Mouse (Mus musculus): Measurements from ENCODE around the gene Creb5. TPM values are rescaled to one million over a fixed set of nuclear protein-coding genes. Genes with fewer than 3 reads are reported as not detected.

The Creb5 gene
- total and polyA plus RNA-seq, 3 experiments: 3.5 to 8.4 (median 6.1) TPM

- 0 out of 2 replicates have a peak, but pooled peaks cover 1% of the 10 kb centered on the region for H3K4me1 ChIP-seq (ENCODE audit: control insufficient read depth, insufficient read depth, low read length)
- no peaks in the 10 kb centered on the region for H3K27me3 ChIP-seq (ENCODE audit: control insufficient read depth, insufficient read depth, low read length)
- H3K79me2 ChIP-seq (replicated peaks; ENCODE audit: control insufficient read depth, insufficient read depth, low read length): no peaks in the 10 kb centered on the region; the same call in 1 of the 2 replicates
- WGBS: 21% methylated on average over 6 of the region's 6 CpGs
- no peaks in the 10 kb centered on the region for H3K36me3 ChIP-seq (ENCODE audit: control insufficient read depth, insufficient read depth, low read length)
- no peak overlapping the region for H3K4me3 ChIP-seq
- H3K9ac ChIP-seq (ENCODE audit: low read depth, low read length): no peak overlapping the region
- intact Hi-C loops (cut with DNase I): no loop called here
- H3K27ac ChIP-seq: no peak overlapping the region
- no peak for DNase-seq
- TF ChIP-seq CTCF (IDR thresholded peaks at IDR 0.05) (no peak), EP300 (IDR thresholded peaks at IDR 0.05; ENCODE audit: insufficient read depth, low read depth, low read length) (no peak), POLR2A (IDR thresholded peaks at IDR 0.05; ENCODE audit: insufficient read depth, low read depth, low read length) (no peak)
These were observed 21.6 kb downstream of the Creb5 start for GRCm38 (mm10) chr6:53308684-53309083.

- H3K9ac ChIP-seq (ENCODE audit: low read depth, low read length): no peak overlapping the region
- intact Hi-C loops (cut with DNase I): no loop called here
- no peaks in the 10 kb centered on the region for H3K4me1 ChIP-seq (ENCODE audit: control insufficient read depth, insufficient read depth, low read length)
- H3K27me3 ChIP-seq (ENCODE audit: control insufficient read depth, insufficient read depth, low read length): no peaks in the 10 kb centered on the region
- no peak for DNase-seq
- TF ChIP-seq CTCF (IDR thresholded peaks at IDR 0.05): no peak
- TF ChIP-seq POLR2A (IDR thresholded peaks at IDR 0.05; ENCODE audit: insufficient read depth, low read depth, low read length): no peak
- no peak overlapping the region for H3K27ac ChIP-seq
- H3K36me3 ChIP-seq (ENCODE audit: control insufficient read depth, insufficient read depth, low read length): no peaks in the 10 kb centered on the region
- H3K4me3 ChIP-seq: no peak overlapping the region
- H3K79me2 ChIP-seq (replicated peaks; ENCODE audit: control insufficient read depth, insufficient read depth, low read length): no peaks in the 10 kb centered on the region
- WGBS: 67% methylated on average over 6 of the region's 6 CpGs
These were observed 26.5 kb downstream of the Creb5 start for GRCm38 (mm10) chr6:53313604-53314003.

GRCm38 (mm10) chr6:53314126-53314525 lies 27.1 kb downstream of the Creb5 start:
- no peak for DNase-seq
- intact Hi-C loops (cut with DNase I): no loop called here
- Histone ChIP-seq H3K27ac (no peak overlapping the region), H3K9ac (ENCODE audit: low read depth, low read length) (no peak overlapping the region), H3K4me3 (no peak overlapping the region), H3K4me1 (ENCODE audit: control insufficient read depth, insufficient read depth, low read length) (peaks cover under 1% of the 10 kb centered on the region; the same call in 1 of the 2 replicates), H3K79me2 (replicated peaks; ENCODE audit: control insufficient read depth, insufficient read depth, low read length) (no peaks in the 10 kb centered on the region), H3K36me3 (ENCODE audit: control insufficient read depth, insufficient read depth, low read length) (no peaks in the 10 kb centered on the region), H3K27me3 (ENCODE audit: control insufficient read depth, insufficient read depth, low read length) (no peaks in the 10 kb centered on the region)
- WGBS: 85% methylated on average over 10 of the region's 10 CpGs
- TF ChIP-seq POLR2A (IDR thresholded peaks at IDR 0.05; ENCODE audit: insufficient read depth, low read depth, low read length) (no peak), CTCF (IDR thresholded peaks at IDR 0.05) (no peak), EP300 (IDR thresholded peaks at IDR 0.05; ENCODE audit: insufficient read depth, low read depth, low read length) (no peak)

GRCm38 (mm10) chr6:53319543-53320325 lies 32.7 kb downstream of the Creb5 start:
- peak; percentile 56 to 61 for DNase-seq
- Histone ChIP-seq H3K79me2 (replicated peaks; ENCODE audit: control insufficient read depth, insufficient read depth, low read length) (no peaks in the 10 kb centered on the region), H3K27ac (peak overlapping the region; percentile 38; the same call in 1 of the 2 replicates), H3K4me1 (ENCODE audit: control insufficient read depth, insufficient read depth, low read length) (peaks cover 5% of the 10 kb centered on the region), H3K9ac (ENCODE audit: low read depth, low read length) (no peak overlapping the region), H3K27me3 (ENCODE audit: control insufficient read depth, insufficient read depth, low read length) (no peaks in the 10 kb centered on the region), H3K4me3 (no peak overlapping the region), H3K36me3 (ENCODE audit: control insufficient read depth, insufficient read depth, low read length) (no peaks in the 10 kb centered on the region)
- 63% methylated on average over 17 of the region's 17 CpGs for WGBS
- TF ChIP-seq POLR2A (IDR thresholded peaks at IDR 0.05; ENCODE audit: insufficient read depth, low read depth, low read length) (no peak), CTCF (IDR thresholded peaks at IDR 0.05) (peak; percentile 33), EP300 (IDR thresholded peaks at IDR 0.05; ENCODE audit: insufficient read depth, low read depth, low read length) (0 out of 2 replicates have a peak, but pooled peaks have one; percentile 10)
- intact Hi-C loops (cut with DNase I): no loop called here

GRCm38 (mm10) chr6:53337398-53337797 lies 50.3 kb downstream of the Creb5 start:
- Histone ChIP-seq H3K27me3 (ENCODE audit: control insufficient read depth, insufficient read depth, low read length) (no peaks in the 10 kb centered on the region), H3K27ac (no peak overlapping the region), H3K4me3 (no peak overlapping the region), H3K4me1 (ENCODE audit: control insufficient read depth, insufficient read depth, low read length) (no peaks in the 10 kb centered on the region), H3K36me3 (ENCODE audit: control insufficient read depth, insufficient read depth, low read length) (no peaks in the 10 kb centered on the region), H3K9ac (ENCODE audit: low read depth, low read length) (no peak overlapping the region), H3K79me2 (replicated peaks; ENCODE audit: control insufficient read depth, insufficient read depth, low read length) (no peaks in the 10 kb centered on the region; the same call in 1 of the 2 replicates)
- WGBS: 19% methylated on average over 9 of the region's 9 CpGs
- DNase-seq: peak; percentile 57 to 73
- intact Hi-C loops (cut with DNase I): no loop called here
- no peak for TF ChIP-seq CTCF (IDR thresholded peaks at IDR 0.05)
- no peak for TF ChIP-seq EP300 (IDR thresholded peaks at IDR 0.05; ENCODE audit: insufficient read depth, low read depth, low read length)

- Histone ChIP-seq H3K4me3 (no peak overlapping the region), H3K27ac (no peak overlapping the region), H3K36me3 (ENCODE audit: control insufficient read depth, insufficient read depth, low read length) (no peaks in the 10 kb centered on the region), H3K4me1 (ENCODE audit: control insufficient read depth, insufficient read depth, low read length) (peaks cover 2% of the 10 kb centered on the region), H3K27me3 (ENCODE audit: control insufficient read depth, insufficient read depth, low read length) (no peaks in the 10 kb centered on the region), H3K9ac (ENCODE audit: low read depth, low read length) (no peak overlapping the region), H3K79me2 (replicated peaks; ENCODE audit: control insufficient read depth, insufficient read depth, low read length) (no peaks in the 10 kb centered on the region)
- intact Hi-C loops (cut with DNase I): no loop called here
- 61% methylated on average over 9 of the region's 9 CpGs for WGBS
- no peak for TF ChIP-seq EP300 (IDR thresholded peaks at IDR 0.05; ENCODE audit: insufficient read depth, low read depth, low read length)
- no peak for TF ChIP-seq CTCF (IDR thresholded peaks at IDR 0.05)
- peak; percentile 27 to 29 for DNase-seq
These were observed 65.4 kb downstream of the Creb5 start for GRCm38 (mm10) chr6:53352311-53352960.

Data from heart, adult 2 months (tissue).